Mouse (Mus musculus): ENCODE data around the gene Ube2s.

DNA sequence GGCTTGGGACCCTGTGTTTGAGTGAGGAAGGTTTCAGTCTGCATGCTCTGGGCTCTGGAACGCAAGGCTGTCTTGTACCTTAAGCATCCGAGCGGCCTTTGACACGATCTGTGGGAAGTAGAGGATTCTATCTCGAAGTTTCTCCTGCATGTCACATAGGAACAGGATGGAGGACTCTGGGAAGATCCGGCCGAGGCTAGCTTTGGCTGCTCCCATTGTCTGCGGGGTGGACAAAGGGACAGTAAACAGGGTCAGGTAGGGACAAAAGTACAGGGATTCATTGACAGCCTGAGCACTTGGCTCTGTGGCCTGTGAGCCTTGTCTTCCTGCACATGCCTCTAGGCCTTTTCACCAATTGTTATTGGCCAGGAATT, 38.9 kb upstream of the Ube2s start:
- TF ChIP-seq EP300 (IDR thresholded peaks at IDR 0.05; ENCODE audit: low read depth): no peak
- TF ChIP-seq CTCF (IDR thresholded peaks at IDR 0.05; ENCODE audit: low read depth): no peak
